Mouse (Mus musculus) lung, embryonic 15.5 days (tissue): Measurements from ENCODE around the gene M1ap. TPM values are rescaled to one million over a fixed set of nuclear protein-coding genes. Genes with fewer than 3 reads are reported as not detected.

Experiments
- ATAC-seq: fragments of 200-750 bp; cut with Nextera tagmentation; 2 replicates; pipeline ENCODE4 v1.8.0; 2017; ENCODE audit warnings: moderate number of reproducible peaks, borderline replicate concordance; ENCODE audit not compliant: low FRiP score, low TSS enrichment; ENCODE audit errors: extremely low read depth
- H3K27ac ChIP-seq: fragments of 300-500 bp; sonication (generic); 2 replicates; pipeline ENCODE4 v1.5.1; 2015; ENCODE audit warnings: moderate library complexity, mild to moderate bottlenecking, inconsistent platforms
- H3K27me3 ChIP-seq: fragments of 300-500 bp; sonication (generic); 2 replicates; pipeline ENCODE4 v1.6.1; 2015; ENCODE audit warnings: inconsistent platforms
- H3K36me3 ChIP-seq: fragments of 300-500 bp; sonication (generic); 2 replicates; pipeline ENCODE4 v1.6.1; 2015; ENCODE audit warnings: inconsistent platforms
- H3K4me1 ChIP-seq: fragments of 300-500 bp; sonication (generic); 2 replicates; pipeline ENCODE4 v1.6.1; 2015; ENCODE audit warnings: inconsistent platforms
- H3K4me2 ChIP-seq: fragments of 300-500 bp; sonication (generic); 2 replicates; pipeline ENCODE4 v1.6.1; 2015; ENCODE audit warnings: inconsistent platforms, mild to moderate bottlenecking, moderate library complexity
- H3K4me3 ChIP-seq: fragments of 300-500 bp; sonication (generic); 2 replicates; pipeline ENCODE4 v1.5.1; 2015; ENCODE audit warnings: mild to moderate bottlenecking, inconsistent platforms
- H3K9ac ChIP-seq: fragments of 300-500 bp; sonication (generic); 2 replicates; pipeline ENCODE4 v1.6.1; 2015; ENCODE audit warnings: inconsistent platforms
- H3K9me3 ChIP-seq: fragments of 300-500 bp; sonication (generic); 2 replicates; pipeline ENCODE4 v1.6.1; 2016; ENCODE audit warnings: inconsistent platforms
- WGBS: fragments of 180-500 bp; shearing (Covaris S2); methylation state at CpG from one replicate; pipeline ENCODE4 v1.1.7; 2015; 5-methylcytosine and 5-hydroxymethylcytosine counted together
- polyA plus RNA-seq: library from polyadenylated mRNA; unstranded; fragments of >200 nt; fragmentation: Nextera tagmentation; extraction: Ambion mirVana; gene quantifications from 2 replicates; pipeline ENCODE4 v1.2.1, GENCODE M21; 2015

The M1ap gene
- polyA plus RNA-seq, 1 experiment from 2014 or later: 2.5 TPM

- peak overlapping the region; percentile 6; the same call in 1 of the 2 replicates for H3K4me2 ChIP-seq
- 29% methylated on average over 7 of the region's 9 CpGs for WGBS
- H3K4me3 ChIP-seq: no peak overlapping the region
- no peaks in the 10 kb centered on the region for H3K9me3 ChIP-seq
- no peak for ATAC-seq
- H3K27me3 ChIP-seq: peaks cover 3% of the 10 kb centered on the region; the same call in 1 of the 2 replicates
- H3K9ac ChIP-seq: no peak overlapping the region
- H3K27ac ChIP-seq: 0 out of 2 replicates have a peak overlapping the region, but pooled peaks have one; percentile 4
- no peaks in the 10 kb centered on the region for H3K36me3 ChIP-seq
- H3K4me1 ChIP-seq: peaks cover 24% of the 10 kb centered on the region
These were observed 81.0 kb downstream of the M1ap start for GRCm38 (mm10) chr6:83027706-83028105.

GRCm38 (mm10) chr6:83029777-83030176, 83.1 kb downstream of the M1ap start:
- H3K9me3 ChIP-seq: no peaks in the 10 kb centered on the region
- H3K4me3 ChIP-seq: no peak overlapping the region
- H3K9ac ChIP-seq: no peak overlapping the region
- H3K27me3 ChIP-seq: peaks cover 3% of the 10 kb centered on the region; the same call in 1 of the 2 replicates
- no peak overlapping the region for H3K27ac ChIP-seq
- H3K4me1 ChIP-seq: peaks cover 31% of the 10 kb centered on the region
- WGBS: 33% methylated on average over 10 of the region's 10 CpGs
- no peaks in the 10 kb centered on the region for H3K36me3 ChIP-seq
- no peak overlapping the region for H3K4me2 ChIP-seq
- no peak for ATAC-seq

- ATAC-seq: no peak
- Histone ChIP-seq H3K27me3 (peaks cover 3% of the 10 kb centered on the region; the same call in 1 of the 2 replicates), H3K9me3 (no peaks in the 10 kb centered on the region), H3K9ac (no peak overlapping the region), H3K27ac (no peak overlapping the region), H3K36me3 (no peaks in the 10 kb centered on the region), H3K4me1 (peaks cover 41% of the 10 kb centered on the region), H3K4me3 (no peak overlapping the region), H3K4me2 (0 out of 2 replicates have a peak overlapping the region, but pooled peaks have one; percentile 1)
- WGBS: 72% methylated on average over 7 of the region's 7 CpGs
These were observed 84.4 kb downstream of the M1ap start for GRCm38 (mm10) chr6:83031111-83031510.

GRCm38 (mm10) chr6:83031921-83032590, 85.4 kb downstream of the M1ap start:
- Histone ChIP-seq H3K4me3 (peak overlapping the region; percentile 76), H3K27ac (no peak overlapping the region), H3K4me2 (peak overlapping the region; percentile 92), H3K9me3 (no peaks in the 10 kb centered on the region), H3K4me1 (peaks cover 41% of the 10 kb centered on the region), H3K36me3 (no peaks in the 10 kb centered on the region), H3K9ac (peak overlapping the region; percentile 17; the same call in 1 of the 2 replicates), H3K27me3 (peaks cover 3% of the 10 kb centered on the region; the same call in 1 of the 2 replicates)
- 37% methylated on average over 18 of the region's 18 CpGs for WGBS
- ATAC-seq: no peak

- Histone ChIP-seq H3K9ac (peak overlapping the region; percentile 60), H3K27me3 (peaks cover 3% of the 10 kb centered on the region; the same call in 1 of the 2 replicates), H3K9me3 (no peaks in the 10 kb centered on the region), H3K4me1 (peaks cover 36% of the 10 kb centered on the region), H3K4me3 (peak overlapping the region; percentile 76), H3K27ac (peak overlapping the region; percentile 95), H3K4me2 (peak overlapping the region; percentile 92), H3K36me3 (no peaks in the 10 kb centered on the region)
- WGBS: 0% methylated on average over 31 of the region's 31 CpGs
- ATAC-seq: peak; percentile 9; the same call in 1 of the 2 replicates
These were observed 86.1 kb downstream of the M1ap start for GRCm38 (mm10) chr6:83032769-83033191.

GRCm38 (mm10) chr6:83033249-83034185, 86.8 kb downstream of the M1ap start, which contains the start of the genes Dok1 and Loxl3:
Dok1 (minus strand) TSS chr6:83033471.
Loxl3 (plus strand) TSS chr6:83034173.
- H3K9me3 ChIP-seq: no peaks in the 10 kb centered on the region
- peak within 1 kb of the TSS; percentile 76 for H3K4me3 ChIP-seq
- H3K27me3 ChIP-seq: peaks cover 3% of the 10 kb centered on the region; the same call in 1 of the 2 replicates
- peak within 1 kb of the TSS; percentile 60 for H3K9ac ChIP-seq
- peaks cover 38% of the 10 kb centered on the region for H3K4me1 ChIP-seq
- H3K27ac ChIP-seq: peak within 1 kb of the TSS; percentile 95
- peak; percentile 87 for ATAC-seq
- H3K4me2 ChIP-seq: peak within 1 kb of the TSS; percentile 92
- no peaks in the 10 kb centered on the region for H3K36me3 ChIP-seq
- under 1% methylated on average over 51 of the region's 51 CpGs for WGBS

GRCm38 (mm10) chr6:83034463-83035055, 87.9 kb downstream of the M1ap start:
- Histone ChIP-seq H3K4me3 (peak overlapping the region; percentile 76), H3K27me3 (peaks cover 3% of the 10 kb centered on the region; the same call in 1 of the 2 replicates), H3K36me3 (no peaks in the 10 kb centered on the region), H3K4me1 (peaks cover 42% of the 10 kb centered on the region), H3K4me2 (peak overlapping the region; percentile 92), H3K27ac (peak overlapping the region; percentile 95), H3K9me3 (no peaks in the 10 kb centered on the region), H3K9ac (peak overlapping the region; percentile 60)
- WGBS: 16% methylated on average over 5 of the region's 5 CpGs
- ATAC-seq: no peak

- no peak overlapping the region for H3K9ac ChIP-seq
- H3K9me3 ChIP-seq: no peaks in the 10 kb centered on the region
- H3K27me3 ChIP-seq: no peaks in the 10 kb centered on the region
- peaks cover 31% of the 10 kb centered on the region for H3K4me1 ChIP-seq
- no peak overlapping the region for H3K4me3 ChIP-seq
- whole genome bisulfite sequencing: 48% methylated on average over 8 of the region's 8 CpGs
- H3K36me3 ChIP-seq: no peaks in the 10 kb centered on the region
- no peak for ATAC-seq
- no peak overlapping the region for H3K27ac ChIP-seq
- no peak overlapping the region for H3K4me2 ChIP-seq
These were observed 90.5 kb downstream of the M1ap start for GRCm38 (mm10) chr6:83037188-83037587.

- ATAC-seq: no peak
- peaks cover 29% of the 10 kb centered on the region for H3K4me1 ChIP-seq
- 17% methylated on average over 24 of the region's 24 CpGs for WGBS
- H3K9me3 ChIP-seq: no peaks in the 10 kb centered on the region
- H3K9ac ChIP-seq: no peak overlapping the region
- H3K36me3 ChIP-seq: no peaks in the 10 kb centered on the region
- H3K27me3 ChIP-seq: no peaks in the 10 kb centered on the region
- peak overlapping the region; percentile 48 for H3K4me2 ChIP-seq
- peak overlapping the region; percentile 19 for H3K4me3 ChIP-seq
- no peak overlapping the region for H3K27ac ChIP-seq
These were observed 91.9 kb downstream of the M1ap start for GRCm38 (mm10) chr6:83038496-83039012.

GRCm38 (mm10) chr6:83040601-83041000, 93.9 kb downstream of the M1ap start:
- H3K27ac ChIP-seq: no peak overlapping the region
- 78% methylated on average over 5 of the region's 5 CpGs for WGBS
- H3K4me1 ChIP-seq: peaks cover 17% of the 10 kb centered on the region
- no peaks in the 10 kb centered on the region for H3K27me3 ChIP-seq
- no peaks in the 10 kb centered on the region for H3K9me3 ChIP-seq
- no peaks in the 10 kb centered on the region for H3K36me3 ChIP-seq
- no peak overlapping the region for H3K4me2 ChIP-seq
- no peak overlapping the region for H3K9ac ChIP-seq
- ATAC-seq: no peak
- no peak overlapping the region for H3K4me3 ChIP-seq

- no peak for ATAC-seq
- WGBS: 46% methylated on average over 6 of the region's 6 CpGs
- H3K9me3 ChIP-seq: no peaks in the 10 kb centered on the region
- no peak overlapping the region for H3K4me2 ChIP-seq
- peaks cover 10% of the 10 kb centered on the region for H3K4me1 ChIP-seq
- H3K27ac ChIP-seq: no peak overlapping the region
- H3K4me3 ChIP-seq: no peak overlapping the region
- no peaks in the 10 kb centered on the region for H3K36me3 ChIP-seq
- H3K9ac ChIP-seq: no peak overlapping the region
- no peaks in the 10 kb centered on the region for H3K27me3 ChIP-seq
These were observed 96.9 kb downstream of the M1ap start for GRCm38 (mm10) chr6:83043561-83043960.
